Mouse (Mus musculus) liver, embryonic 14.5 days (tissue): ENCODE data around the gene Timp3.

Source experiments
- CTCF ChIP-seq: IDR thresholded peaks from 2 replicates; pipeline ENCODE4 v1.5.1; 2016; ENCODE audit warnings: antibody characterized with exemption, low read depth, control low read depth
- EP300 ChIP-seq: IDR thresholded peaks from 2 replicates; pipeline ENCODE4 v1.6.1; 2016; ENCODE audit warnings: antibody characterized with exemption, low read depth

- TF ChIP-seq CTCF, result no peak
- no peak for TF ChIP-seq EP300
These were observed 63.6 kb downstream of the Timp3 start for GRCm38 (mm10) chr10:86363669-86364309.
